Mouse (Mus musculus) frontal cortex, postnatal 36 days (tissue): ENCODE measurements around the gene Rora.

Experiments
- DNase-seq, 2 experiments: peaks; one replicate each; pipeline ENCODE4 v3.0.0; 2022; ENCODE audit warnings: low spot score in 2 of 2

The Rora gene

GRCm38 (mm10) chr9:69008706-69009105, 355.1 kb downstream of the Rora start:
- DNase-seq, result no peak

- no peak for DNase-seq
These were observed 357.3 kb downstream of the Rora start for GRCm38 (mm10) chr9:69010886-69011285.

- no peak for DNase-seq
These were observed 359.7 kb downstream of the Rora start for GRCm38 (mm10) chr9:69013186-69013715.

- no peak for DNase-seq
These were observed 360.6 kb downstream of the Rora start for GRCm38 (mm10) chr9:69014203-69014602.

DNA sequence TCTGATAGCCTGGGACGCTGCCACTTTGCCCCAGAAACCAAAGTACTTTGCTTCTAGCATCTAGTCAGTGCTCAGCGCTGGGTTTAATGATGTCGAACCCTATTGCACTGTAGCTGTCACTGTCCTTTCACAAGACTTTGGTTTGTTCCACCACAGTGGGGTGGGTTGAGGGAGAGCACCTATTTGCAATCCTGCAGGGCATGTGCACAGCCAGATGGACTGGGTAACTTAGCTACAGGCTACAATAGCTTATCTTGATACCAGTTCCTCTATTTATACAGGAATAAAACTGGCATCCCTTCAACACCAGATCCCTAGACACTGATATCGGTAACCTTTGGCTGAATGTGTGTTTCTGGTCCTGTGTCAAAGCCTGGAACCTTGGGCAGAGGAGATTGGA, 366.8 kb downstream of the Rora start:
- no peak for DNase-seq

- DNase-seq, result no peak
These were observed 367.9 kb downstream of the Rora start for GRCm38 (mm10) chr9:69021482-69021881.

- DNase-seq, result no peak
These were observed 369.7 kb downstream of the Rora start for GRCm38 (mm10) chr9:69023314-69023713.

- no peak for DNase-seq
These were observed 374.6 kb downstream of the Rora start for GRCm38 (mm10) chr9:69028177-69028576.

GRCm38 (mm10) chr9:69034301-69034871, 380.8 kb downstream of the Rora start:
- no peak for DNase-seq

DNA sequence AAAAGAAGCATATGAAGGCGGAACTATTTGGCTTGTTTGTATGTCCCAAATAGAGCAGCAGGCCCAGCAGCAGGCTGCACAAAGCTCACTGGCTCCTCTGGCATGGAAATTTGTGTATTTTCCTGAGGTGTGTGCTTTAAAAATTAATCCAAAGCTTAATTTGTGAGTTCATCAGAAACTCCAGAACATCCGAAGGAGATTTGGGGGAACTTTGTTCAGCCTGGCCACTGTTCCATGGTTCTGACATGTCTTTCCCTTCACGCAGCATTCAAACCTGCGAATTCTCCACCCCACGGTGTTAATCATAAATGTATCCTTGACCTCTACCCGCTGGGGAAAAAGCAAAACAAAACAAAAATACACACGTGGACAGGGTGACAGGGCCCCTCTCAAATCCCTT, 381.9 kb downstream of the Rora start:
- no peak for DNase-seq

- DNase-seq, result no peak
These were observed 382.7 kb downstream of the Rora start for GRCm38 (mm10) chr9:69036296-69036695.

GRCm38 (mm10) chr9:69043920-69044613, 390.5 kb downstream of the Rora start:
- no peak for DNase-seq

DNA sequence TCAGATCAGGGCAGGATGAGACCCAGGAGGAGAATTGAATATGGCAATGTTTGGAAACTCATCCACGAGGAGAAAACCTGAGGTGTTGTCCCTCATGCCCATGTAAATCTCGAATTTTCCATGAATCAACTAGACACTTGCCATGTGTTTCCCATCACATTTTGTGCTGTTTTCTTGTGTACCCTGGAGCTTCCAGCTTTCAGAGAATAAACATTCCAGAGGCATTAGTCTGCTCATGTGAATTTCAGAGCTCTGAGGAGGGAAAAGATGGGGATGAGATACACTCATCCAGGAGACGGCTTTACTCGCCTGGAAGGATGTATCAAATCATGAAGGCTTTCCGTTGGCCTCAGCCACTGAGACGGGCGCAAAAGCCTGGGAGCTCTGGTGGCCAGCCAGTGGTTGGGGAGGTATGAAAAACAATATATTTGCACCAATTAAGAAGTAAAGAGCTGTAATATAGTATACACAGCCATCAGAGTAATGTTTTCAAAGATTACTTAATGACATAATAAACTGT, 391.1 kb downstream of the Rora start:
- DNase-seq, result no peak

DNA sequence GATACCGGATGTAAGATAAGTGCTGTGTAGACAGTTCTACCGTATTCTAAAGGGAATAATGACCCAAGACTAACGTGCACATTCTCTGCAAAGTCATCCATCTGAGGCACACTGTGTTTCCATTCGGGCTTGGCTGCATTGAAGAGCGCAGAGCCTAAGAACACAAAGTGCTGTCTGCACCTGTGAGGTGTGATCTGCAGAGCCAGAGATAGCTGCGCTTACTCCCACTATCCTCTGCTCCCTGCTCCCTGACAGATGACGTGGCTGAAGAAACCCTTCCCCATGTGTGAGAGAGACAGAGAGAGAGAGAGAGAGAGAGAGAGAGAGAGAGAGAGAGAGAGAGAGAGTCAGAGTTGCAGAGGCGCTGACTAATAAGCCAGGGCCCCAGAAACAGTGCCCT, 392.3 kb downstream of the Rora start:
- no peak for DNase-seq

DNA sequence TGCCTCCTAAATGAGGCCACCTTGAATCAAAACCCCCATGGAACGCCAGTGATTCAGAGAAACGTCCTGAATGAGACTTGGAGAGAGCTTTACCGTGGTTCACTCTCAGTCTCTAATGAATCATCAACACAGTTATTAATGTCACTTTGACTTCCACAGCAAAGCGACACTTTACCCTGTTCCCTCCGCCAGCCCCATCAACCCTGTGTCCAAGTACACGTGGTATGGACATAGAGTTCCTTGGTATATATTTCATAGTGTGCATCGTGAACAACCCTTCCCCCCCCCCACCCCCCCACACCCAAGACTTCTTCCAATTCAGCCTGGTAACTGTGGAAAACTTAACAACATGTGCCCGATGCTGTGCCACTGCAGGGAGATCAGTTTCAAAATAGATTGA, 397.3 kb downstream of the Rora start:
- no peak for DNase-seq

GRCm38 (mm10) chr9:69051890-69052289, 398.3 kb downstream of the Rora start:
- no peak for DNase-seq

GRCm38 (mm10) chr9:69055302-69055701, 401.7 kb downstream of the Rora start:
- DNase-seq, result no peak

GRCm38 (mm10) chr9:69071203-69071867, 417.7 kb downstream of the Rora start:
- peak in 1 of 2 experiments; percentile 25 for DNase-seq

GRCm38 (mm10) chr9:69073271-69073670, 419.7 kb downstream of the Rora start:
- DNase-seq, result no peak

DNA sequence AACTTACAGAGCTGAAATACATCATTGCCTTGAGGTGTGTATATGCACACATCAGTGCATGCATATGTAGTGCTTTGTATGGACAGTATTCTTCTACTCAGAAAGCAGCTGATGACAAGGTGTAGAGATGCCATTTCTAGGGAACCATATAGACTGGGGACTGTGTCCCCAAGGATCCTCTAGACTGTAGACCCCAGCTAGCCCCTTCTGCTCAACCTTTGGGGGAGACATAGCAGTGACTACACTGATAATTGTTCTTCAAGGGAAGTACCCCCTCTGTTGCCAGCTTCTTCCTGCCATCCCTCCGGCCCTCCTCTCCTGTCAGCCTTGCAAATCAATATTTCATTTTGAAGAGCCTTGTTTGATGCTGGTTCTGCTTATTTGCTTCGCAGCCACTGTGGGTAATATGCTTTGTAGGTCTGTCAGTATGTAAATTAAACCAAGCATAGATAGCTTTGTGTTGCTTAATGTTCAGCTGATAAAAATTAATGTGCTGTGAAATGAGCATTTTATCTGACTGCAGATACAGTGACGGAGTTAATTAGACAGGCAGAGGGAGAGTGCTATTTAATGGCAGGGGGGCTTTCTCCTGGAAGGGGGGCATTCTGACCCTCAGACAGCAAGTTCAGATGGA, 430.6 kb downstream of the Rora start:
- DNase-seq, result no peak

- DNase-seq, result no peak
These were observed 431.4 kb downstream of the Rora start for GRCm38 (mm10) chr9:69084720-69085661.
